Mouse (Mus musculus) adrenal gland, postnatal 36 days (tissue): ENCODE data around the gene Bcl11b. TPM values are rescaled to one million over a fixed set of nuclear protein-coding genes. Genes with fewer than 3 reads are reported as not detected.

ENCODE experiments used
- DNase-seq, 2 experiments: peaks; one replicate each; pipeline ENCODE4 v3.0.0; 2021; ENCODE audit warnings: mixed read lengths in 1 of 2
- total RNA-seq, 2 experiments: library from RNA; stranded (reverse); gene quantifications; 2 replicates each; pipeline ENCODE4 v1.2.3; 2021

Bcl11b gene
- total RNA-seq, 2 experiments from 2014 or later, result 0.07 to 0.50 TPM

DNA sequence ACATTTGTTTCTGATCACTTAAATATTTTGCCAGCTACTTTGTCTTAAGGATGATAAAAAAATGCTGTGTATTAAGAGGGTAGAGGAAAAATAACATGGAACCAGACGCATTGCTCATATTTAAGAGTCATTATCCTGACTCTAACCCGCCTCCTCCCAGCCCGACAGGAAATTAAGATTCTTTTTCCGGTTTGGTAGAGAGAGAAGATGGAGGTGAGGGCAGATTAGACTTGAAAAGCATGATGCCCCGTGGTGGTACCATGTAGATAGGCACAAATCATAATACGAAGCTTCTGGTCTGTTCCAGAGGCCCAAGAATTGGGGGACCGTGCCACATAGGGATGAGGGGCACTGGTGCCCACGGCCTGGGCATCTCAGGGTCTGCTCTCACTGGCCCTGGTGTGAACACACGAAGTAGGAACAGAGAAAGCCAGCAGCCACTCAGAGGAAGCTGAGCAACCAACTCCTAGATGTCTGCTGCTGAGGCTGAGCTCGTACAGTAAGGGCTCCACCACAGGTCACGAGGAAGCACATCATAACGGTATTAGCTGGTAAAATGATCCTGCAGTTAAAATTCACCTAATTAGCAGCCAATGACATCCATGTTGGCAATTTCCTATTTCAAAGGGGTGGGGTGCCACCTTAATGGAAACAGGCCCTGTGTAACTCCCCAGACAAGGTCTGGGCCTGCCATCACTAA lies 32.2 kb downstream of the Bcl11b start:
- DNase-seq, result no peak

DNA sequence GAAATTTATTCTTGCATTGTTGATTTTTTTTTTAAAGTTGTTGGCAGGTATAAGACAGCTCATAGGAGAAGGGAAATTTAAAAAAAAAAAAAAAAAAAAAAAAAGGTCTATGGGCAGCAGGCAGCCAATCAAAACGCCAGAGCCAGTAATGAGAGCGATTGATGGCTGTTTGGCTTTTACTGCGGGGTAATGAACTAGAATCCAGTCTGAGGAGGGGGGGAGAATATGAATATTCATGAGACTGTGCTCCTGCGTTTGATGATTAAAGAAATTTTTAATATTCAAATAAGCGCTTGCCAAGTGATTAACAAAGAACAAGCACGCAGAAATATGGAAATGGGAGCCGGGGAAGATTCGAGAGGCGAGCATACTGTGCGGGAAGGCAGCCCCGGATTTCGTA lies 32.8 kb downstream of the Bcl11b start:
- no peak for DNase-seq

DNA sequence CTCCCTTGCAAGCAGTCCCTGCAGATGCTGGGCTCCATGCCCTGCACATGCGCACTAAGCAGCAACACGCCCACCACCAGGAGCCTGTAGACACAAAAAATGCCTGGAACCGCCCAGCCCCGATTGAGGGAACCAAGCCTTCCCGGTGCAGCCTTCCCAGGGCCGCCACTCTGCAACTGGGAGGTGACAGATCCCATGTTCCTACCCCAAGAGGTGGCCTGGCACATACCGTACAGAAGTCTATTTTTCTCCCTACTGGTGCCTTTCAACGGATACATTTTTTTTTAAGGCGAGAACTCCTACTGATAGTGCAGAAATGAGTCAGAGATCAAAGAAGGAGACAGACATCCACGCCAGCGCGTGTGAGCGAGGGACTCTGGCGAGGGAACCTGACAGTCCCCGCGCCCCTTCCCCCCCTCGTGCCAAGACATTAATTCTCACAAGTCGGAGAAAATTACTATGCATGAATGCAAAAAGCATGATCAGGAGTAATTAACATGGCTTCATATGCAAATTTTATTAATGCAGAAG lies 33.5 kb downstream of the Bcl11b start:
- DNase-seq, result no peak

DNA sequence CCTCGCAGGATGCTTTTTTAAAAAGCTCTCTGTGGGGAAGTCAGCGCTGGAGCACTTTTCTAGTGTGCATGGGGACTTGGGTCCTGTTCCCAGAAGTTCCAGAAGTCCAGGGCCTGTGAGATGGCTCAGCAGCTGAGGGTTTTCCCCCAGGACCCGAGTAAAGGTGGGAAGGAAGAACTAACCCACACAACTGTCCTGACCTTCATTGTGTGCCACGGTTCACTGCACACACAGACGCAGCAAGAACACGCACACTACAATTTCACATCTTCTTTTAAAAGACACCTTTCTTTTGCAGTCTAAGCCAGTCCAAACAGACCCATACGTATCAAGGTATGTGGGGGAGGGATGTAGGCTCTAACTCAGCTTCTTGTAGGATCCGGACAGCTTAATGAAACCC lies 34.3 kb downstream of the Bcl11b start:
- DNase-seq, result no peak

DNA sequence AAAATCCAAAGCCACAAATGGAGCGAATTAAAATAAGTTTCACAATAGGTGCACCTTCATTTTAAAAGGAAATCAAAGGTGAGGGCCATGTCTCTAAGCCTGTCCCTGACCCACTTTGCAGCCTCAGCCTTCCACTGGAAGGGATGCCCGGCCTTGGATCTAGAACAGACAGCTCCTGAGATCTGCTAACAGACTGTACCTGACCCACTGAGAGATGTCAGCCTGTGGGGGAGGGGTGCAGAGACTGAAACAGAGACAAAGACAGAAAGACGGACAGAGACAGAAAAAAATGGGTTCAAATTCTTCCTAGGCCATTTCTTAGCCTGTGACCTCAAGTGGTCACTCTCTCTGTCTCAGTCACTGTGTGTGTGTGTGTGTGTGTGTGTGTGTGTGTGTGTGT lies 35.1 kb downstream of the Bcl11b start:
- peak; percentile 31 to 77 for DNase-seq

DNA sequence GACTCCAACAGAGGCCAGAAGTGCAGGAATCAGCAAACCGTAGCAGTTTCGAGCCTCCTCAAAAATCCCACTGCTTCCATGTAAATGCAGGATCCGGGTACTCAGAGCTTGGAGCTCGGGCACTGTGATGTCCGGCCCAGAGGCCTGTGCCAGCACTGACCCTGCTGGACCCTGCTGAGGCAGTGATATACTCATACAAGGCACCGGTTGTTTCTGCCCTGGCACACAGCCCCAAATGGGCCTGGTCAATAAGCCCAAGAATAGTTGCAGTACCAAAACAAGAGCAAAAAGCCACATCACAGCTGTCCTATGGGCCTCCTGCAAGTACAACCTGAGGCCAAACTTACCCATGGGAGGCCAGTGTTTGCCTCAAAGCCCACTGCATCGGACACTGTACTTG lies 36.4 kb downstream of the Bcl11b start:
- DNase-seq, result no peak

DNA sequence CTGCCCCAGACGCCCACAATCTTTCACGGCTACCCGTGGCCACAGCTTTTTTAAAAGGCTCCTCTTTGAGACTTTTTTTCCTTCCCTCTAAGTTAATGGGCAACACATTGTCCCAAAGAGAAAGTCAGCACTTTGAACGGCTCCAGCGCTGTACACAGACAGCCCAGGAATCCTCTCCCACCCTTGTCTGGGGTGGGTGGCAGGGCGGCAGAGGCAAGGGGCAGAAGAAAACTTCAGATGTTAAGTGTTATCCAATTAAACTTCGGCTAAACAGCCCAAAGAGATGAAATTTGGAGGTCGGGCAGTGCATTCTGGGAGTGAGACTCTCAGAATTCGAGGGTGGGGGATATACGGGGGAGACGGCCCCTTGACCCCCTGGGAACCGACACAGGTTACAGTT lies 38.3 kb downstream of the Bcl11b start:
- no peak for DNase-seq

DNA sequence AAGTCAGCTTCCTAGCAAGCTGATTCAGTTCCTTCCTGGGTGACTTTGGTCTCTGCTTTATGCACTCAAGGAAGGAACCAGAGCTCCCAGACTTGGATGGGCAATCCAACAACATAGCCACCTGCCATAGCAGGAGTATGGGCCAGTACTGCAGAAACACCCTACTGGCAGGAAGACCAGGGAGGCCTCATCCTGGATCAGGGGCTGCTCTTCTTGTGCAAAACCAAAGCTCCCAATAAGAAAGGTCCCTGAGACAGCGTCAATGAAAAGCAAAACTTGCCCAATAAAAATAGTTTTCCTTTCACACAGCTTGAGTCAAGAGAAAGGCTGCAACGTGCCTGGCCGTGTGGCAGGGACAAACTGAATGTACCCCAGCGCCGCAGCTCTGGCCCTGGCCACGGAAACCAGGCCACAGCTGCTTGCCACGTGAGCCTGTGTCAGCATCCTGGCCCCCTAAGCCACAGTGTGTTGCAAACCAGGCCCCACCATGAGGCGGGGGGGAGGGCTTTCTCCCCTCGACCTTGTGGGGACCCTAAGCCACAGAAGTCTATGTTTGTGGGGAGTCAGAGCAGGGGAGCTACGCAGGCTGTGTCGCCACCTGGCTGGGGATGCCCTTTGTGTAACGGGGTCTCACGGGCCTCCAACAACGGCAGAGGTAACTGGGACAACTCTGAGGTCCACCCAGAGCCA lies 38.9 kb downstream of the Bcl11b start:
- no peak for DNase-seq

DNA sequence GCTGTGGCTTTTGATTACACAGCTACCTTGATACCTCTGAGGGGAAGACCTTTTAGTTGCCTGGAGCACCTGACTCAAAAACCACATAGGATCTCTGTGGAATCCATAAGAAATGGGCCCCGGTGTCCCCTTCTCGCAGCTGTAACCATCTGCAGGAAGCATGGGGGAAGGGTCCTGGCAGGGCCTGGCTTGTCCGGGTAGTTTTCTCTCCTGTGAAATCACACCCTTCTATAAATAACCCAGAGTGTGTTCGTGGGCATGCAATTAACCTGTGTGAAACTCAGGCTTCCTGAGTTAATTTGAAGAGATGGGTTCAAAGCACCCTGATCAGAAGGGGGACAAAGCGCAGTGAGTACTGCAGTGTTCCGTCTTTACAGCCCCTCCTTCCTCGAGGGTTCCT lies 40.5 kb downstream of the Bcl11b start:
- no peak for DNase-seq

DNA sequence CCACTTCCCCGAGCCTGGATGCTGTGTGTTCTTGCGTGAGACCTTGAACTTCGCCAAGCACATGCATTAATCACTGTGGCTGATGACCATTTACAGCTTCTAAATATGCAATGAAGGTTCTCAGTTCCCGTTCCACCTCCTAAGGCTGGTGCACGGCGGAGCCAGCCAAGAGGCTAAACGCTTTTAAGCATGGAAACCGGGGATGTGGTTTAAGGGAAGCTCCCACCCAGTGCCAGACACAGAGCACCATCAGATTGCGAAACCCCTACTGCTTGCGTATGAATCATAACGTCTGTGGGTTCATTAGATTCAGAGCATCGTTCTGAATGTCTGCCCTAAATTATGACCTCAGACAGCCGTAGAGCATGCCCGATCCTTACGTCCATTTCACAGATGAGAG lies 41.6 kb downstream of the Bcl11b start:
- DNase-seq, result peak; percentile 40 to 49

DNA sequence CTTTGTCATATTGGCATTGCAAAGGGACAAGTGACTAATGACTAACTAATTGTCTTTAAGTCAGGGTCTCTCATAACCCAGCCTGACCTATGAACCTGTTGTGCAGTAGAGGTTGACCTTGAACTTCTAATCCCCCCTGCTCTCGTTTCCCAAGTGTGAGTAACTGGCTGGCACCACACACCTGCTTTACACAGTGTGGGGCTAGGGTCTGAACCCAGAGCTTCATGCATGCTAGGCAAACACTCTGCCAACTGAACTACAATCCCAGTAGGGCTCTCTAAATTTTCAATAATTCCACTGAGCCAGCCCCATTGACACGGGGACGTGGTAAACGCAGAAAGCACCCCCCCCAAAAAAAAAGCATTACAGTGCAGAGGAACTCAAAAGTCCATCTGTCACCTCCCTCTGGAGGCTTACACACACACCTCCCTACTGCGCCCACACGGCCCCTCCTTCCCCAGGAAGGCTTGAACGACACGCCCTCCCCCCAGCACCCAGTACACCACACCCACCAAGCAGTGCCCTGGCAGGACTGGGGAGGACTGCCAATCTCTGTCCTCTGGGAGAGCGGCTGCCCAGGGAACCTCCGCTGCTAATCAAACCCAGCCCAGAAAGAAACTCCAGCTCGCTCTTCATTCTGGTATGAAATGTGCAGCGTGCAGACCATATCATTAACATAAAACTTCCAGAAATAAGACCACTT lies 42.5 kb downstream of the Bcl11b start:
- DNase-seq, result peak; percentile 69 to 80

DNA sequence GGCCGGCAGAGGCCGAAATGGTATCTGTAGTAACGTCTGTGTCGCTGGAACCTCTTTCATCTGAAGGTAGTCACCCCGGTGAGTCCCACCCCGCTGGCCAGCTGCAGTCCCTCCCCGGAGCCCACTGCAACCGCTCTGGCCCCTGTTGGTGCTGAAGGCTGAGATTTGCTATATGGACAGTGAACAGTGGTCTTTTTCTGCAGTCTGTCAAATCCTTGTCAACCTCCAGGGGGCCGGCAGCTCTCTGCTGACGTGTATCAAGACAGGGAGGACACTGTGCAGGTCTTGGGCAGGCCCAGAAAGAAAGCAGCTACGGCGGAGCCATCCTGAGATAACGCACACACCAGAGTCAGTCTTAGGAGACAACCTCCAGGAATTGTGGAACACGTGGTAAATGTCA lies 43.0 kb downstream of the Bcl11b start:
- DNase-seq, result no peak

DNA sequence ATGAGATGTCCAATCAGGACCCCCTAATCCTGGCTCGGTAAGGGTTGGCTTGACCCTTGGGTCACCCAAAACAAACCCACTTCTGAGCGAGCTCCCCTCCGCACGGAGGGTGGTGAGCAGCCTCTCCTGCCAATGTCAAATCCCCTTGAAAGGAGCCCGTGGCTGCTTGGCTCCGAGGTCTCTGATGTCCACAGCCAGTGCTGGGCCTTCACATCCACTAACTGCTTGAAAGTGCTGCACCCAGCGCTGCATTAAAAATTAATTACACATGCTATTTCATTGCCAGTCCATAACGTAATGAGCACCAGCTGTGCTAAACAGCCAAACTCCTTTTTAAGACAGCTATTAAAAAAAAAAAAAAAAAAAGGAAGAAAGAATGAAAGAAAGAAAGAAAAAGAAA lies 43.5 kb downstream of the Bcl11b start:
- no peak for DNase-seq

DNA sequence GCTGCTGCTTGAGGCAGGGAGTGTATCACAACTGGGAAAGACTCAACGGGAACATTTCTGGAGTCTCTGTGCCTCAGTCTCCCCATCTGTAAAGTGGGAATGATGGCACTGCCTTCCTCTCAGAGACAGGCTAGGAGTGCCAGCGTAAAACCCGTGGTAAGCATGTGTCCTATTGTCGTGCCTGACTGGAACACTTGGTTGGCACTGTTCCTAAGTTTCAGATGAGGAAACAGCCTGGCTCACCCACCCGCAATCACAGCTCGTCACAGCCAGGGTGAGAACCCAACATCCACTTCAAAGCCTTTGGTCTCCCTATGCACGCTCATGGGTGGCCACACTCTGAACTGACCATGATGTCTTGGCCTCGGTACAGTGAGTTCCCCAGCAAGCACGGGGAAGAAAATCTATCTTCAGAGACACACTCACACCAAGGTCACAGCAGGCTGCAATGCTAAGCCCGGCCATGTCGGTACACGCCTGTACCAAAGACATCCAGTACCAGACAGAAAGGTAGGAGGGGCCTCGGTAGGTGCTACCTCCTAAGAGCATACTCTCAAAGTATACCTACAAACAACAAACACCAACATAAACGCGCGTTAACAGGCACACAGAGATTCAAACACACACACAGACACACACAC lies 50.2 kb downstream of the Bcl11b start:
- DNase-seq, result peak; percentile 6 to 48

DNA sequence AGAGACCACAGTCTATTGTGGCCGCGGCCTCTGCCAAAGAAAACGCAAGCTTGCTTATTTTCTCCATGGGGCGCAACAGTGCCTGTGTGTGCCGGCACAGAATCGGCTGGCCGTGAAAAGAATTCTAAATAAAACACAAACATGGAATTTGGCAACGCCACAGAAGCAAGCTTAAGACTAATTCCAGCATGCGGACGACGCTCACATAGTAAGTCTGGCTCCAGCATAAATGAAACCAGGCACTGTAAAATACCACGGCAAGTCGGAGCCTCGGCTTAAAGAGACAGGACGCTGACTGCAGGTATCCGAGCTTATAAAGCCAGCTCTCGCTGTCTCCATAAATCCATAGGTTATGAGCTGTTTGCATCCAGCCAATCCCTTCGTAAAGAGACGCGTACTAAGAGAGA lies 51.1 kb downstream of the Bcl11b start:
- no peak for DNase-seq

DNA sequence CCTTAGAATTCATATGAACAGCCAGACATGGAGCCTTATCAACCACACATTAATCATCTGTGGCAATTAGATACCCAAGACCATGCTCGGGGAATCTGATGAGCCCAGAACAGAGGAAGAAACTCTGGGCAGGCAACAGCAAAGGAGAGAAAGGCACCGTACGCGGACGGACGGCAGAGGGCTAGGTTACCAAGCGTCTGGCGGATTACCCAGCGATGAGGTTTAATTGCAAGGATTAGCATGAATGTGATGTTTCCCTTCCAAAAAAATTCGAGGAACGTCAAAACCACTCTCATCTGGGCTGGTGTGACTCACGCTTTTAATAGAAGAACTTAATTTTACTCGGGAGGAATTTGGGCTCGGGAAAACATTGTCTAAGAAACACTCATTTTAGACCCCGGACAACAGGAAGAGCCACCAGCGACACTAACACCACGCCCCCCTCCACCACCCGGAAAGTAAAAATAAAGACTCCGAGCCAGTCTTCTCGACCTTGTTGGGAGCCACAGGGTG lies 52.7 kb downstream of the Bcl11b start:
- no peak for DNase-seq

DNA sequence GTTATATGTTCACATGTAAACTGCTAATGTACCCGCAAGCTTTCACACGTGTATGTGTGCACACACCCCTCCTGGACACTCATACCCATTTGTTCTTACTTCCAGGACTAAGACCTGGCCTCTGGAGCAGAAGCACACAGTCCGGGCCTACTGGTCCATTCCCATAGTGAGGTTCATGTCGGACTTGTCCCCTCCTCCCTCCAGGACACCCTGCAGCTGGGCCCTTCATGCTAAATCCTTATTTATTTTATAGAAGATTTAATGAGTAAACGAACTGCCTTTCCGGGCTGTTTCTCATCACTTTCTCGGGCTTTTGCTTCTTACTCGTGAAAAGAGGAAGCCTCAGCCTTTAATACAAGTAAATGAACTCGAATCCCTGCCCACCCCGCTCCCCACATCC lies 54.0 kb downstream of the Bcl11b start:
- DNase-seq, result no peak

DNA sequence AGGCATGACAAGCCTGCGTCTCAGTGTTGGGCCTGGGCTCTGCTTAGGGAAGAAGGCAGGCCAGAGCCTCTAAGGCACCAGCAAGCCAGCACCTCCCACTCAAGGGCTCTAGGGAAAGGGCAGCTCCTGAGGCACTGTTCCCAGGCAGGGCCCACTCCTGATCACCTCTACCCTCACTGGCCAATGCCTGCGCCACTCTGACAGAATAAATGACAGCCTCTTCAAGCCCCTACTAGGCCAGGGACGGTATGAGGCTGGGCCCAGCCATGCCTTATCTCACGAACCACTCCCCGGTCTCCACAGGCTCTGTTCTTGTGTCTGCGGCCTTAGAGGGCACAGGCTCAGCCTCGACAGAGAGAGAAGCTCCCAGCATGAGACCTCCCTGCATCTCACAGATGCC lies 61.3 kb downstream of the Bcl11b start:
- no peak for DNase-seq

DNA sequence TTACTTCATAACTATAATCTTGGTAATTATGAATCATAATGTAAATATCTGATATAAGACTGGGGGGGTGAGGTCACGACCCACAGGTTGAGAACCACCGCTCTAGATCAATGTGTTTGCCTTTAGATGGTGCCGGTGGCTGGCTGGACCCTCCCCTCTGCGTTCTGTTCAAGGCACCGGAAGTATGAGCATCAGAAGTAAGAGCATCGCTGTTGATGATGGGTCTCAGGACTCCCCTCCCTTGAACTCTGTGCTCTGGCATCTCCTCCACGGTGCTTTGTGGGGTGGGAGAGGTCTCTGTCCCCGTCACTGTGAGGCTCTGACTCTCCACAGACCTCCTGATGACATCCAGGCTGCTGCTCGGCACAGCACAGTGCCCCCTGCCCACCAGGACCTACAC lies 62.6 kb downstream of the Bcl11b start:
- no peak for DNase-seq

DNA sequence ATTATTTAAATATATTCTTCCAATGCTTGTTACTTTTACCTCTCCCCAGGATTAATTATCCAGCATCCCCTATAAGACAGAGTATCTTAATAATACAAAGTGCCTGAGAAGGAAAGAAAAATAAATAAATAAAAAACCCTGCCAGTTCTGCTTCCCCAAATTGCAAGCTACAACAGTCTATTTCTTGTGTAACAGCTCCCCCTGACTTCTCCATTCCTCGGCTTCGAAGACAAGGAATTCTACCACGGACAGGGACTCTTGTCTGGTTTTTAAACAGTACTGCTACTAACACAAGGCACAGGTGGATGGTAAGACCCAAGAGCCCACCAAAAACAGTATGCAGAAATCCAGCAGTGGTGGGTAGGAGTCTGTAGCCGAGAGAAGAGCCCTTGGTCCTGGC lies 64.2 kb downstream of the Bcl11b start:
- DNase-seq, result no peak

DNA sequence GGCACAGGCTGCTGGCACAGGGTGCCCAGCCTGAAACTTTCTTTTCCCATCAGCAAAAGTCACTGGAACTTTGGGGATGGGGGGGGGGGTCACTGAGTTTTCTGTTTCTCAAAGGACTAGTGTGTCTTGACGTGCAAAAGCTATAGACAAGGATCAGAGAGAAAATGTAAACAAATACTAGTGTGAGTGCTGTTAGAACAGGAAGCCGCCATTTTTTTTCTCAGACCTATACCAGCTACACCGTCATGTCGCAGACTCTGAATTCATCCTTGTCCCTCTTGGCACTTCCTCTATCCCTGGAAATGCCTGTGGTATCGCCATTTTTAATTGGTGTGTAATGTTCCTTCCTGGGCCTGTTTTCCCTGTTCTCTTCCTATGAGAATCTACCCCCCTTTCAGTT lies 66.4 kb downstream of the Bcl11b start:
- DNase-seq, result no peak

DNA sequence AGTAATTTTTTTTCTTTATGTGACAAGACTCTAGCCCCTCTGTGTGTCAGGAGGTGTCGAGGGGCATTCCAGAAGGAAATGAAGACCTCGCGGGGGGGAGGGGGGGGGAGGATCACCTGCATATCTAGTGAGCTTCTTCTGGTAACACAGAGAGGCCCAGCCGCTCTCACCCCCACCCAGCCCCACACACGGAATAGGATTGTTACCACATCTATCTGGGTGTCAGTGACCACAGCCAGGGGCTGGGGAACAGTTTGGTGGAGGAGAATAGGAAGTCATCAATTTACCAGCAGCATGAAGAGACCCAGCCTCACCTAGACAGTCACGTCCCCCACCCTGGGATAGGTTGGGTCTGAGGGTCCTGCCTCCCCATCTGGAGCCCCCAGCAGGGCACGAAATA lies 67.0 kb downstream of the Bcl11b start:
- DNase-seq, result no peak
